30 mouse cellular contexts compared by ENCODE assay signal in genomic region chr1:62405061-62405460, GRCm38 (mm10).
DNase-seq lines count a peak whose midpoint lies in the region; ATAC-seq and TF ChIP-seq lines count a peak whose summit lies in the region.
"Had no signal": no experiment of that assay in that cellular context is flagged by ENCODE, and none has a peak within 500 bp of the region (broad histone marks: within the 10 kb centered on the region; RNA-seq: fewer than 3 reads in every experiment).

No protein-coding gene starts in this region.

- TF ChIP-seq EP300 in lung, postnatal 0 days (IDR thresholded peaks at IDR 0.05): no peak
- 0 out of 2 replicates have a peak, but pooled peaks have one; percentile 25 for TF ChIP-seq EP300 in heart, postnatal 0 days (IDR thresholded peaks at IDR 0.05; ENCODE audit: low read depth)

- no peaks in the 10 kb centered on the region for H3K36me3 ChIP-seq in lung, postnatal 0 days (ENCODE audit: insufficient read depth, low read length)
- H3K36me3 ChIP-seq in heart, postnatal 0 days (replicated peaks; ENCODE audit: control insufficient read depth, insufficient read depth, low read length): no peaks in the 10 kb centered on the region
- H3K36me3 ChIP-seq: embryonic facial prominence, embryonic 15.5 days; forebrain, embryonic 12.5 days; G1E; heart, embryonic 15.5 days; liver, embryonic 13.5 days had no signal

- H3K27me3 ChIP-seq in lung, postnatal 0 days (replicated peaks; ENCODE audit: insufficient read depth, low read length): no peaks in the 10 kb centered on the region
- H3K27me3 ChIP-seq in heart, postnatal 0 days (ENCODE audit: control insufficient read depth, insufficient read depth, low read length): no peaks in the 10 kb centered on the region
- H3K27me3 ChIP-seq: embryonic facial prominence, embryonic 15.5 days; heart, embryonic 15.5 days; liver, embryonic 13.5 days; Patski had no signal

- H3K9ac ChIP-seq in lung, postnatal 0 days (replicated peaks; ENCODE audit: low read depth): no peak overlapping the region
- no peak overlapping the region for H3K9ac ChIP-seq in heart, postnatal 0 days (replicated peaks; ENCODE audit: low read depth, low read length)
- H3K9ac ChIP-seq: embryonic facial prominence, embryonic 15.5 days; forebrain, embryonic 12.5 days; forebrain, postnatal 0 days; heart, embryonic 15.5 days; liver, embryonic 13.5 days had no signal

- ATAC-seq in lung, postnatal 0 days: no peak
- ATAC-seq in heart, postnatal 0 days (ENCODE audit: insufficient read depth, low read depth): no peak
- ATAC-seq: forebrain, postnatal 0 days; hindbrain, embryonic 16.5 days; Patski had no signal

- peak; percentile 16 for DNase-seq in gastrocnemius, postnatal 25 days
- no peak for DNase-seq in gastrocnemius, adult 8-10 months (ENCODE audit: low spot score in 2 of 2)
- DNase-seq in lung, postnatal 0 days (ENCODE audit: low spot score): no peak
- no peak for DNase-seq in lung, postnatal 14 days
- no peak for DNase-seq in heart, postnatal 0 days (ENCODE audit: low spot score)
- no peak for DNase-seq in thymus, postnatal 0 days (ENCODE audit: low spot score)
- no peak for DNase-seq in frontal cortex, adult 2 months (ENCODE audit: extremely low spot score in 1 of 2, low spot score in 1 of 2)
- DNase-seq: adrenal gland, postnatal 10 days; cerebellum, adult 11 months; cerebellum, adult 9-10 months; cerebellum, postnatal 36 days; forebrain, postnatal 0 days; kidney, adult 2 months; kidney, postnatal 36 days; left cerebral cortex, postnatal 4 days; liver, embryonic 13.5 days; lung, adult 18-20 months; lung, postnatal 10 days; midbrain, embryonic 14.5 days; retina, postnatal 1 day; right cerebral cortex, postnatal 14 days; thymus, adult 18-20 months; thymus, postnatal 4 days had no signal

- H3K4me1 ChIP-seq in lung, postnatal 0 days (ENCODE audit: insufficient read depth, low read depth, low read length): no peaks in the 10 kb centered on the region
- no peaks in the 10 kb centered on the region for H3K4me1 ChIP-seq in heart, postnatal 0 days (ENCODE audit: control insufficient read depth, insufficient read depth)
- H3K4me1 ChIP-seq: heart, embryonic 15.5 days had no signal

- H3K4me3 ChIP-seq in lung, postnatal 0 days (ENCODE audit: low read depth, low read length): no peak overlapping the region
- no peak overlapping the region for H3K4me3 ChIP-seq in heart, postnatal 0 days (ENCODE audit: low read depth, low read length)
- H3K4me3 ChIP-seq: embryonic facial prominence, embryonic 15.5 days; forebrain, embryonic 12.5 days; heart, embryonic 15.5 days; layer of hippocampus, adult 2 months; liver, embryonic 13.5 days had no signal

- TF ChIP-seq CTCF in lung, postnatal 0 days (IDR thresholded peaks at IDR 0.05): peak; percentile 16; the same call in 1 of the 2 replicates
- TF ChIP-seq CTCF in heart, postnatal 0 days (IDR thresholded peaks at IDR 0.05; ENCODE audit: low read depth): no peak

- H3K27ac ChIP-seq in lung, postnatal 0 days (ENCODE audit: low read length): no peak overlapping the region
- H3K27ac ChIP-seq in heart, postnatal 0 days (ENCODE audit: low read depth): no peak overlapping the region
- H3K27ac ChIP-seq: embryonic facial prominence, embryonic 15.5 days; forebrain, embryonic 12.5 days; heart, embryonic 15.5 days; layer of hippocampus, adult 2 months; liver, embryonic 13.5 days had no signal

- no peak overlapping the region for H3K4me2 ChIP-seq in lung, postnatal 0 days (replicated peaks; ENCODE audit: low read depth, low read length)
- no peak overlapping the region for H3K4me2 ChIP-seq in heart, postnatal 0 days (ENCODE audit: low read depth, low read length)
- H3K4me2 ChIP-seq: embryonic facial prominence, embryonic 15.5 days; forebrain, embryonic 12.5 days; heart, embryonic 15.5 days; liver, embryonic 13.5 days had no signal

- no peaks in the 10 kb centered on the region for H3K9me3 ChIP-seq in lung, postnatal 0 days (ENCODE audit: low read length)
- no peaks in the 10 kb centered on the region for H3K9me3 ChIP-seq in heart, postnatal 0 days (replicated peaks; ENCODE audit: control insufficient read depth, low read length)
- H3K9me3 ChIP-seq: embryonic facial prominence, embryonic 15.5 days; forebrain, embryonic 12.5 days; G1E; heart, embryonic 15.5 days; liver, embryonic 13.5 days had no signal

- 54% methylated on average over 8 of the region's 8 CpGs for WGBS in lung, postnatal 0 days
- WGBS in heart, postnatal 0 days: 48% methylated on average over 8 of the region's 8 CpGs
